Mouse (Mus musculus) ovary, postnatal 36 days (tissue): ENCODE results near the gene Frk.
A peak's percentile ranks its signal among the peaks of the same experiment; 100 is the strongest.
"Not testable (repeated sequence)": the region's sequence is repeated elsewhere in the genome, so short reads cannot be mapped to it uniquely, and the experiment has no call there.

ENCODE experiments used
- DNase-seq: peaks from one replicate; pipeline ENCODE4 v3.0.0; 2022; ENCODE audit warnings: low spot score, mixed read lengths

Gene Frk

GRCm38 (mm10) chr10:34483297-34484013, at the start of gene Frk:
Gene Frk (plus strand): TSS chr10:34483399.
- peak; percentile 39 for DNase-seq

DNA sequence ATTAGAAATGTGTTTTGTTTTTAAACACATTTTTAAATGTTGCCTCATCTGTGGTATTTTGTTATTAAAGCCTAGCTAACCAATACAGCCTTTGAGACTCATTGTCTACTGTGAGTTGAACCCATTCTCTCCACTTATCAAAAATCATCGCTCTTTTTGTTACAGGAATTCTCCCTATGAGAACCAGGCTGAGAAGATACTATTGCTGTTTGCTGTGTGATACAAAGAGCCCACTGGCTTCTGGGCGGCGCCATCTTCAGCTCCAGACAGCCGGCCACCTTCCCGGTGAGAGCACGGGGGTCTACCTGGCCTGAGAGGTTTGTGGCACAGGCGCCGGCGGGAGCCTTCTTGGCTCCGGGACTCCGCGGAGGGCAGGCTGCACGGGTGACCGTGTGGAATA, 49.0 kb upstream of the Frk start:
- DNase-seq, result not testable (repeated sequence)

DNA sequence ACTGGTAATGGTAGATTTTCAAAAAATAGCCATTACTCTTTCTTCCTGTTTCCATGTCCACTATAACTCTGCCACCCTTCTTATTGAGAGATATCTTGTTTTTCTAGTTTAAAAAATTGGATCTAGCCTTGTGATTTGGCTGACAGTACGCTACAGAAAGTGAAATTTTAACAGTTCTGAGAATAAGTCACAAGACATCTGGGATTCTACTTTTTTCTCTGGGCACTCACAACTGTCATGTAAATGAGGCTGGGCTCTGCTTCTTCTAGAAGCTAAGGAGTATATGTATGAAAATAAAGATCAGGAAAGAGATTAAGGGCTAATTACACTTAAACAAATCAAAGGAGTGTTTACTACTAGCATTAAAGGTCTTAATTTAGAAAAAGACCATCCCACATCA, 33.7 kb upstream of the Frk start:
- no peak for DNase-seq

DNA sequence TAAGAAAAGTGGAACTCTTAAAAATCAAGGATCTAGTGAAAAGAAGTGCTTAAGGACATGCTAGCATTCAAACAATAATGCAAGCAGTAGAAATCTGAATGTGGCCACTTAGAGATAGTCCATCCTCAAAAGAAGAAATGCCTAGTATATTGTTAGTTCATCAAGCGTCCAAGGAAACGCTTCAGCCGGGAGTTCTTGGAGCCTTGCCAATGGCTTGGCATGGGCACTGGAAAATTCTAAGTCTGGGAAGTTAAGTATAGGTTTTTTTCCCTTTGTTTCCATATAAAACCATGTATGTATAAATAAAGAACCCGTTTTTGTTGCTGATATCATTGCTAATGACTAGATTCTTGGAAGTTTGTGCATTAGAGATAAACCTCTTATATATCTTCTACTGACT, 21.7 kb upstream of the Frk start:
- DNase-seq, result no peak

DNA sequence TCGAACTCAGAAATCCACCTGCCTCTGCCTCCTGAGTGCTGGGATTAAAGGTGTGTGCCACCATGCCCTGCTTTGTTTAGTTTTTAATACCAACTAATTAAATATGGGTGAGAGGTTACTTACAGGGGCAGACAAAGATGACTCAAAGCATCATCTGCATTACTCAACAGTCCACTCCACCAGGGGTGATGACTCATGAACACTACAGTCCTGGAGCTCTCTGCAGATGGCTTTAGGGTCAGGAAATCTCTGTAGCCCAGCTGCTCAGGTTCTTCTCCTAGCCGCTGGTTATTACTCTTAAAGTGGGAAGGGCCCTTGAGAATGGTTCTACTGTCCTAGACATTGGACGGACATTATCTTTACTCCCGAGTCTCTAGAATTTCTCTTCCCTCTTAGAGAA, 18.9 kb upstream of the Frk start:
- no peak for DNase-seq

DNA sequence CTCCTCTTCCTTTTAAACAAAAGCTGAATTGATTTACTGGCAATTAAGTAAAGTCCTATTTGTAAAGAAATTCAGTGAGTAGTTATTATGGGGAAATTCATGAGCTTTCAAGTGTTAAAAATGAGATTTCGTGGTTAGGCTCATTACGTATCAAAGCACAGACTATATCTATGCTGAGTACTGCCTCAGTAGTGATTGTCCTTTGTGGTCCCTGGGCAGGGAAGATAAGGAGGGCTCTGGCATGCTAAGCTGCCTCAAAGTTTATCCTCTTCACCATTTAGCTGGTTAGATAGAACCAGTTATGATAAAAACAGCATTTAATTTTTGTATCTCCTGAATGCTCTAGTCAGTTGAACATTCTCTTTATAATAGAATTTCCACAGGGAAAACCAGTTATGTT, 14.2 kb upstream of the Frk start:
- no peak for DNase-seq

- no peak for DNase-seq
Observed at GRCm38 (mm10) chr10:34479942-34480455, 3.2 kb upstream of the Frk start.

DNA sequence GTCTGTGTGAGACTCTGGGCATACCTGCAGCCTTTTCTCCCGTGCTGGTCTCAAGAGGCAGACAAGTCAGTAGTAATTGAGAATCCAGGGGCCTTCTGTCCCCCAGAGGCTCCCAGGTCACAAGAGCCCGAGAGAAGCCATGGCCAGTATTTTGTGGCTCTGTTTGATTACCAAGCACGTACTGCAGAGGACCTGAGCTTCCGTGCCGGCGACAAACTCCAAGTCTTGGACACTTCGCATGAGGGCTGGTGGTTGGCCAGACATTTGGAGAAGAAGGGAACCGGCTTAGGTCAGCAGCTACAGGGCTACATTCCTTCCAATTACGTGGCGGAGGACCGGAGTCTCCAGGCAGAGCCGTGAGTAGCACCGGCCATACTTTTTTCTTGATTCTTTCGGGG, 814 bp downstream of the Frk start:
- no peak for DNase-seq

DNA sequence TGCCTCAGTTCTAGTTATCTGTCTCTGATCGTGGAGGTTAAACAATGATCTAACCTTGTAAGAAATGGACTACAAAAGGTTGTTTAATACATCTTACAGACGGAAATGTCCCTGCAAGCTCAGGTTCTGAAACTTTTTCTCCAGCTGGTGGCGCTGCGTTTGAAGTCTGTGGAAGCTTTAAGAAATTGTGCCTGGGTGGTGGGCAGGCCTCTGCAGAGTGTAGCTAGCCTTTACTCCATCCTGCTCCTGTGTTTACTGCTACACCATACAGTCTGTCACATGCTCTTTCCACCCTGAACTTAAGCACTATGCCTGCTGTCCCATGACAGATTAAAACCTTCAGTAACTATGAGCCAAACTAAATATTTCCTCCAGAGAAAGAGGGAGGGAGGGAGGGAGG, 1.9 kb downstream of the Frk start:
- DNase-seq, result peak; percentile 38

- no peak for DNase-seq
Observed at GRCm38 (mm10) chr10:34507807-34508206, 24.6 kb downstream of the Frk start.

DNA sequence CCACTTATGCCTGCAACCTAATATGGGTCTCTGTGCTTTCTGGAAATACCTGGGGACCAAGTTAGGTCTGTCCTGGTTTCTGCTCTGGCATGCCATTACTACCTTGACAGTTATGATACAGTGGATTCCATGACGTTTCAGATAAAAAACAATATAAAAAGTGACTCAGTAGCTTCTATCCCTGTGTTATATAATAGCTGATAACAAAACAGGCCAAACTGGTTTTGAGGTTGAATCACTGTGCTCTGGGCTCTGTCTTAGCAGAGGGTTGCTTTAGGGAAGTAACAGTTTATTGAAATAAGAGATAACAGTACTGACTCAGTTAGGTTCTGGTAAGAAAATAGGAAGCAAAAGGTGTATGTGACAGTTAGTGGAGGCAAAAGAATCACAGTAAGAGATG, 25.4 kb downstream of the Frk start:
- no peak for DNase-seq

GRCm38 (mm10) chr10:34509256-34509655, 26.1 kb downstream of the Frk start:
- DNase-seq, result no peak

- no peak for DNase-seq
Observed at GRCm38 (mm10) chr10:34511192-34511591, 28.0 kb downstream of the Frk start.

GRCm38 (mm10) chr10:34512551-34512950, 29.4 kb downstream of the Frk start:
- DNase-seq, result no peak

DNA sequence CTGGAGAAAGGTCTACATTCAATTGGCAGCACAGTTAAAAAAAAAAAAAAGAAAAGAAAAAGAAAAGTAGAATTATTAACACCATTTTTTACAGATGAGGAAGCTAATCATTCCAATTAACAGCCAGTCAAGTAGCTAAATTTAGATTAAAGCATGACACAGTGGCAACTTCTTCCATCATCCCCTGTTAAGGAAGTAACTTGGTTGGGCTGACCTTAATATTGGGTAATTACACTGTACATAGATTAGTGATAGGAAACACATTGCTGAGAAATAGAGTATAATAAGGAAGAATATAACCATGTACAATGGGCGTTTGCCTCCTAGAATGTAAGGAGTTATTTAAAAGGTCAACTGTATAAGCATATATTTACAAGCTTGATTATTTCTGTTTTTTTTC, 42.4 kb downstream of the Frk start:
- DNase-seq, result no peak

DNA sequence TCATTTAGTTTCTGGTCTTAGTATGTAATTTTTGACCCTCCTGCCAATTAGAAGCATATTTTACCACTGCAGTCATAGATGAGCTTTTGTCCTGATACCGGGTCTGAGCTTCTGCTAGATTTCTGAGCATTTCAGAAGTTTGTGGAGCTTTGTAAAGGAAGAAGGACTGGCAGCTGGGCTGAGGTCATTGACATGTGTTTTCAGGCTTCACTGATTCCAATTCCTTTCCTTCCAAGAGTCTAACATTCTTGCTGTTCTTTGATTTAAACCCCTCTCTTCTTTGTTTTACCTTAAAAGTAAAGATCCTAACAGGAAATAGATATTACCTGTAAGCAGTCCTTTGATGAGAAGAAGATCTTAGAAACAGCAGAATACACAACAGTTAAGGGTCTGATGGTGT, 48.6 kb downstream of the Frk start:
- DNase-seq, result no peak

- no peak for DNase-seq
Observed at GRCm38 (mm10) chr10:34532507-34532906, 49.3 kb downstream of the Frk start.

DNA sequence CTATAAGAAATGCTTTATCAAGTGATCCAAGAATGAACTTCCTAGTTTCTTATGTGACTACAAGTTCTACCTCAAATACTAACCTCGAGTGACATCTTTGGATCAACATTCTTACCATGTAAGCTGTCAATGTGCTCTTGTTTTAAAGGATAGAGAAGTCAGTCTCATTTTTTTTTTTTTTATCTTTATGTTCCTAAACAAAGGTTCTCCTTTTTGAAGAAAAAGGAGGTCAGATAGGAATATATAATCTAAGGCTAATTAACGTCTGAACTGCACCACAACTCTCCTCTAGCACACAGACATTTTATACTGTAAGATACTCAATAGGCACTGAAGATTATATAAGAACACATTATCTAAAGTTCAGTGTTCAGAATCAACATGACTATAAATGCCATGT, 57.5 kb downstream of the Frk start:
- DNase-seq, result no peak

GRCm38 (mm10) chr10:34541717-34542490, 58.7 kb downstream of the Frk start:
- no peak for DNase-seq

DNA sequence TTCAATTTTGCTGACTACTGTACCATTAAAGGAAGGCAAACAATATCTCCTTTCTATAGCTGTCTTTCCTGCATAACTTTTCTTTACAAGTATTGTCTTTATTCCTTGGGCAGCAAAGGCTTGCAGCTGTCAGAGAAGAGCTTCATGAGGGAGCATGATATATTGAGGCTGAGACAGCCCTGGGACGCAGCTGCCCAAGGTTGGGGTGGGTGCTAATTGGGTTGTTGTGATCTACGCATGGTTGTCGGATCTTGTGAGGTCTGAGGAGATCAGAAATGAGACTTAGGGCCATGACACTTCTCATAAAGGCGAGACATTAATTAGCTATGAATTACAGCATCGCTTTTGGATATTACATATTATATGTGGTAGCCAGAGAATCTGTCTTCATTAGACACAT, 67.4 kb downstream of the Frk start:
- DNase-seq, result no peak

DNA sequence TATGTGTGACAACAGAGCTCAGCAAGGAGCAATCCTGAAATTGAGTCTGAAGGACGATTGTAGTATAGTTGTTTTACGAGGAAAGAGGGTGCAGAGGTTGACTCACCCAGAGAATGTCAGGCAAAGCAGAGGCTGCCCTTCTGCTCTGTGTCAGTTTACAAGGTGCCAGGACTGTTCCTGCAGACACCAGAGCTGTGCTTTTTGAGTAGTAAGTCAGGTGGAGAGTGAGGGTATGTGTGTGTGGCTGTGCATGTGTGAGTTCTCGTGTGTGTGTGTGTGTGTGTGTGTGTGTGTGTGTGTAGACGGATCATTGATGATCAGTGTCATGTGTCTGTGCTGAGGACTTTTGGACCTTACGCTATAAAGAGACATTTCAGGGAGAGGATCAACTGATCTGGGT, 68.4 kb downstream of the Frk start:
- DNase-seq, result no peak

DNA sequence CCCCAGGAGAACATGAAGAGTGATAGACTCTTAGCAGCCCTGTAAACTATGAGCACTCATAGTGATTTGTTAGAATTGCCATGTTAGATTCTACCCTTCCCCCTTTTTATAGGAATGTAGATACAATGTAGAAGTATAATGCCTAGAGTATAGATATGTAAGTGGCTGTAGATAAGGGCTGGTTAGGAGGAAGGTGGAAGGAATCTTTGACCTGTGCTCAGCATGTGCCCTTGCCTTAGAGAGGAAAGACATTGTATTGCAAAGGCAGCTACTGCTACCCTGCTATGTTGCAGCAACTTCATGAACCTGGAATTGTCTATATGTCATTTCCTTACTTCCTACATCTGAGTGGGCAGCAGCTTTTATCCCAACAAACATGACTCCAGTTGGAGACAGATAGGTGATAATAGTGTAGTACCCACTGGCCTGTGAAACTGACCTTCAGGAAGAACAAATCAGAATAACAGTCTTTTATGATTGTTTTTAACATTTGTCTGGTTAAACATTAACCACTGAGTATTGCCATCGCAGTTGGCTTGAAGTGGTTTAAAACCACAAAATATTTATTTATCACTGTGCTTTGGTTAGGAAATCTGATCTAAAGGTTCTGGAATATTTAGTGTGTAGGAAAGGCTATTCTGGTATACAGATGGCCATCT, 80.4 kb downstream of the Frk start:
- DNase-seq, result no peak

- no peak for DNase-seq
Observed at GRCm38 (mm10) chr10:34615474-34615873, 132.3 kb downstream of the Frk start.
